Mouse (Mus musculus): ENCODE data around the gene Hcar2.

Hcar2 gene

DNA sequence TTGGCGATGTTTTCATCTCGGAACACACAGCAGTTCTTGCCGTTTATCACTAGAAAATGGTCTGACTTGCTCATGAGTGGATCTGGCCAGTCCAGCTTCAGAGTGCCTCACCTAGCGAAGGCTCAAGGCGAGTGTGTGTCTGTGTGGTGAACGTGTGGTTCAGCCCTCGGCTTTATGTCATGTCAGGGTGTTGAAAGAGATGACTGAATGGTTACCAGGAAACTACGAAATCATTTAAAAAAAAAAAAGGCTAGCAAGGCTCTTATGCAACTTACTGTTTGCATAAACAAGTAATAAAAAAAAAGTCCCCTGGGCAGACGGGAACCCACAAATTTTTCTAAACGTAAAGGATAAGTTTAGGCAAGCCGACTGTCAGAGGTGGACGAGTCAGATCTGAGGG is at the start of gene Hcar2:
TSS of gene Hcar2 (minus strand) at position 135 of the 400 bp plus-strand sequence.
- DNase-seq (ENCODE audit: low read depth, low spot score) = no peak

DNA sequence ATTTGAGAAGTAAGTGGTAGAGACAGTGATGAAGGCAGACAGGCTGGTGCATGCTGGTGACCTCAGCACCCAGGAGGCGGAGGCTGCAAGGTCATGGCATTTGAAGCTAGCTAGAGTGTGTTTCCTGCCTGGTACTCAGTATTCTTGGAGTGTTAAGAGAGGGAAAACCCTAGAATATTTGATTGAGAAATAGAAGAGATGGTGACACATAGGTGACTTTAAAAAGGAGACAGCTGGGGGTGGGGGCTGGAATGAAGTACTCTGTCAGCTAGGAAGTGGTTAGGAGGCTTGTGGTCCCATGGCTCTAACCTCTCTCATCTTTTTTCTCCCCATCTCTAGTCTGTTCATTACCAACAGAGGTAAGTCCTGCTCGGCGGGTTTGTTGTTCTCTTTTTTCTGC is 49.6 kb upstream of the Hcar2 start:
- DNase-seq (ENCODE audit: low read depth, low spot score) = no peak

DNA sequence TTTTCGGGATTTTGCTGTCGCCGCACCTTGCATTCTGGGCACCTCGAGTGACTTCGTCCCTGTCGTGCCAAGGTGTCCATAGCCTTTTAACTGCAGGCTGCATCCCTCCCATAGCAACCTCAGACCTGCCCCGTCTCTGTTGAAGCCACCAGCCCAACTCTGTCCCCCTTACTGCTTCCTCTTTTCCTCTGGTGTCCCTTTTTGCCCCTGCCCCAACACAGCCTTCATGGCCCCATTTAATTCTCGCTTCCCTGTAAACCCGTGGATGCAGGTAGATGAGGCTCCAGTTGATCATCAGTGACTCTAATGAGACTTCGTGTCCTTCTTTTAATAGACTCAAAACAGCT is 42.3 kb upstream of the Hcar2 start:
- DNase-seq (ENCODE audit: low read depth, low spot score) = no peak

DNA sequence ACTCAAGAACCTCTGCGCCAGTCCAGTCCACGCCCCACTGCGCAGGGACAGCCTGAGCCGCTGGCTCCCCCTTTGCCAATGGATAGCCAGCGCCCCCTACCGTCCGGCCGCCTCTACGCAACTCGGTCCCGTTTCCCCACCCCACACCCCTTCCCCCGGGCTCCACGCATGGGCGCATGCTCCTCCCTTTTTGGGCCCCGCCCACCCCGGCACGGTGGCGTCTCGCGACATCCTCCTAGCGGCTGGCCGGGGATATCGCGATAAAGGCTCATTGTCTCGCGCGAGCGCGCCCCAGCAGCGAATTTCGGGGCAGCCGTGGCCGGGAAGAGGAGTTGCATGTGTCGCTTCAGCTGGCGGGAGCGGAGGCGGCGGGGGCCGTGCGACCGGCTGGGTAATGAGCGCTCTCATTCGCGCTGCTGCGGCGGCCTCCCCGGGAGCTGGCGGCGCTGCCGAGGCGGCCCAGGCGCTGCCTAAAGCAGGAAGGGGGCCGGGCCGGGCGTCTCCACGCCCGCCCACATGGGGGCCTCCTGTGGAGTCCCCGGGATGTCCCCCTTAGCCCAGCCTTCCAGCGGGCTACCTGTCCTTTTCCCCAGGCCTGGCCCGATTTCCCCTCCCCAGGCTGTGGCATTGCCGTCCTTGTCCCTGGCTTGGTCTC is 41.8 kb upstream of the Hcar2 start, which contains the start of gene Denr:
TSS of gene Denr (plus strand) at position 200 of the 655 bp plus-strand sequence.
- DNase-seq (ENCODE audit: low read depth, low spot score) = peak; percentile 98

DNA sequence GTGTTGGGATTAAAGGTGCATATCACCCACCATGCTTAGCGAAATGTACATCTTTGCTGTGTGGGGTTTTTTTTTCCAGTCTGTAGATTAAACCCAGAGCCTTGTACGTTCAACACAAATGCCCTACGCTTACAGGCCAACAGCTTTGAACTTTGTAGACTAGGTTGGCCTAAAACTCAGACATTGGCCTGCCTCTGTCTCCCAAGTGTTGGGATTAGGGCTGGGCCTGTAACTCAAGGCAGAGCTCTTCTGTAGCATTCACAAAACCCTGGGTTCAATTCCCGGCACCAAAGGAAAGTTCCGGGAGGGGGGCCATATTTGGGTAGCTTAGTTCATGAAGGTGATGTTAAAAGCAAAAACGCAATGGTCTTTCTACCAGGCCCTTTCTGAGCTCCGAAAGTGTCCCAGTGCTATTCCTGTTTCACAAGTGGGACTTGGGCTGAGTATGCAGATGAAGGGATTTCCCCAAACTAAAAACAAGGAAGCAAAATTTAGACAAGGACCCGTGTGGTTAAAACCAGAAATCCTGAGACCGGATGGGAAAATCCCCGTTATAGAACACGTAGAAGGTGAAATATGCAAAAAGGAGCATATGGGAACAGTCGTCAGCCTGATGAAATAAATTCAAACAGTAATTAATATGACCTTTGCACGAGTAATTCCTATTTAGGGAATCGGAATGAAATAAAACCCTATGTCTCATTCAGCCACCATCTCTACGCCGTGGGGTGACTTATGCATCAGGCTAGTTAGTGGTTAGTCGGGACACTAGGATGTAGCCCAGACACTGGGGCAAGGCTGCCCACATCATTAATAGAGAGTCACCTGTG is 41.1 kb upstream of the Hcar2 start:
- DNase-seq (ENCODE audit: low read depth, low spot score) = no peak

DNA sequence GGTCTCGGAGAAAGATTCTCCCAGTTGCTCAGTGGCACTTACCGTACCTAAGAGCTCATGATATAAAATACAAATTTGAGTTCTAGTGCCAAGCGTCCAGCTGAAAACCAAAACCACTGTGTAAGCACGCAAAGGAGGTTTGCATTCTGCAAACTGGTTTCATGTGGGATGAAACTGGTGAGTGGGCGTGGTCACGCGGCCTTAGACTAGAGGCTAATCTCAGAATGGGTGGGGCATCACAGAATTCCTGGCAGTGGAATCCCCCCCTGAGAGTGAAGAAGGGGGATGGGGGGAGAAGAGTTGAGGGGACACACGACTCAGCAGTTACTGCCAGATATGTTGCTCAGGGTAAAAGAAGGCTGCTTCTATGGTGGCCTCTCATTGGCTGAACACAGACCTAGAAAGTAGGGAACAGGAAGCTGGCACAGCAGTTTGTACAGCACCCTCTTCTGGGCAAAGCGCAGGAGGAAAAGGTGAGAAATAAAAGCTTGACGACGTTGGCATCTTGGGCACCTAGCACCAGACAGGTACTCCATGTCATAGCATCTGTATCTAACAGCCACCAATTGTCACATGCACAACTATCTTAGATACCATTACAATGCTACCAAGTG is 38.9 kb upstream of the Hcar2 start:
- no peak for DNase-seq (ENCODE audit: low read depth, low spot score)

DNA sequence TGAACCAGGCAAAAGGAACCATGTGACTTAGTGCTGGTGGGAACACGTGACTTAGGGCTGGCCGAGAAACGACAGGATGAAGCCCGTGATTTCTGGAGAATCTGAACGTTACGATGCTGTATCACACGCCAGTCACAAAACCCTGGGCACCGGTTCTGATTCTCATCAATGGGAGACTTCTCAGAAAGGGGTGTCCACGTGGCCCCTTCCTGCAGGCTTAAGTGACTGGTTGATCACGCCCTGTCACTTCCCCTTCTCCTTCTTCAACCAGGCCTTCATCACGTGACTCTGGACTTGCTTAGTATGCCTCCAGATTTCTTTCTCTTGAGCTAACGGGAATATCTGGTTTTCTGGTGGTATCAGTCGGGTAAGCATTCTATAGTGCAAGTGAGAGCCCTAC is 32.1 kb upstream of the Hcar2 start:
- no peak for DNase-seq (ENCODE audit: low read depth, low spot score)

DNA sequence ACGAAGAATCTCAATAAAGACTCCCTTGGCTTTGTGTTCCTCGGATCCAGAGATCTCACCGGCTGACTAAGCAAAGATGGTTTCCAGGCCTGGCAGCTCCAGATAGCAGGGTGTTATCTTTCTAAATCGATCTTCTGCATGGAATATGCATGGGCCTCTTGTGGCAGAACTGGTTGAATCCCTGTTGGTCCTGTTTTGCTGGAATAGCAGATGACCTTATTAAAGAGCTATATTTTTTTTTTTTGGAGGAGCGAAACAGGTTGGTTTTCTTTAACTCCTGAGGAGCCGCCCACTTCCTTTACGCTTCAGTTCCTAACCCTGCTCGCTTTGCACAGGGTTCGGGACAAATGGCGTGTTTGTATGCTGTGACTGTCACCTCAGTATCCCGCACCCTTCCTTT is 31.1 kb upstream of the Hcar2 start:
- no peak for DNase-seq (ENCODE audit: low read depth, low spot score)

DNA sequence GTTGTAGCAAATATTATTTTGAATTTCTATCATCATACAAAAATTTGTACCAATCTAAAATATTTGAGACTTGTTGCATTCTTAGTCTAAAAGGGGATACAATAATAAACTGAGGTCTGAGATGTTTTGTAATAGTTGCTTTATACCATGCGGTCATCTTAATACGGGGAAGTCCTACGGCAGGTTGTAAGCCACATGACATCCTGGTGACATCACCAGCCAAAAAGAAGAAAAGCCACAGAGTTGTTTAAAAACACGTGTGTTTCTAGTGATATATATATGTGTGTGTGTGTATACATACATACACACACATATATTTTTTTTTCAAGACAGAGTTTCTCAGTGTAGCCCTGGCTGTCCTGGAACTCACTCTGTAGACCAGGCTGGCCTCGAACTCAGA is 28.2 kb upstream of the Hcar2 start:
- DNase-seq (ENCODE audit: low read depth, low spot score) = no peak

DNA sequence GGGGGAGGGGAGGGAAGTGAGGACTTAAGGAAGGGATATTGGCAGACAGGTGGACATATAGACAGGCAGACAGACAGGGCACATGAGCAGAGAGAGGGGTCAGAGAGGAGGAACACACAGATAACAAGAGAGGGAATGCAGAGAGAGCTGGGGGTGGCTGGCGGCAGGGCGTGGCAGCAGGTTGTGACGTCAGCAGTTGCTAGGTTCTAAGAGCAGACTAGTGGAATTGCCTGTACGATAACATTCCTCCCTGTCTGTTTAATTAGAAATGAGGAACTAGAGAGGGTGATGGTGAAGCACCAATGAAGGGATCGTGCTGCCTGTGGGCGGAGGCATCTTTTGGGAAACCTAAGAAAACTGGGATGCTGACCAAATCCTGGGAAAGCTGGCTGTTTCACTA is 26.4 kb upstream of the Hcar2 start:
- DNase-seq (ENCODE audit: low read depth, low spot score) = no peak

DNA sequence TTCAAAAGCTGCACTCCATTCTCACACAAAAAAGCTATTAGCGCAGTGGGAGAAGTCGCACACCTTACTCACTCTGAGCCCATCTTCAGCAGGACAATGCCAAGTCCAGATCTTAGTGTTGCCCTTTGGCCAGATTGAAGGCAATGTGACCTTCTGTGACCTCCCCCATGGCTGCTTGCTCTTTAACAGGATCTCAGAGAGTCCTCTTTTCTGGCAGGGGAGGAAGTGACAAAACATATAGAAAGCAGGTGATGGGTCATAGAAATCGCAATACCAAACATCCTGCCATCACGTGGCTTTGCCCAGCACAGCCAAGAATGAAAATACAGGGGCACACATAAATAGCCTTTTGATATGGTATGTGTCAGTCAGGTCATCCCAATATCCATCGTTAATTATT is 25.7 kb upstream of the Hcar2 start:
- no peak for DNase-seq (ENCODE audit: low read depth, low spot score)

DNA sequence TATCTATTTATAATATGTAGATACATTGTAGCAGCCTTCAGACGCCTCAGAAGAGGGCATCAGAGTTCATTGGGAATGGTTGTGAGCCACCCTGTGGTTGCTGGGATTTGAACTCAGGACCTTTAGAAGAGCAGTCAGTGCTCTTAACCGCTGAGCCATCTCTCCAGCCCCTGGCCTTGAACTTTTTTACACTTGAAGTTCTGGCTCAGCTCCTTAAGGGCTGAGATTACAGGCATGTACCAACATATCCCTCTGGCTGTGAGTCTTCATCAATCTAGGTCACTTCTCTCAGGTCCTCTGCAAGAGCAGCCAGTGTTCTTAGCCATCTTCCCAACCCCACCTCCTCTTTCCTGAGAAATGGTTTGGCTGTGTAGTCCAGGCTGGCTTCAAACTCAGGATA is 25.0 kb upstream of the Hcar2 start:
- DNase-seq (ENCODE audit: low read depth, low spot score) = no peak

DNA sequence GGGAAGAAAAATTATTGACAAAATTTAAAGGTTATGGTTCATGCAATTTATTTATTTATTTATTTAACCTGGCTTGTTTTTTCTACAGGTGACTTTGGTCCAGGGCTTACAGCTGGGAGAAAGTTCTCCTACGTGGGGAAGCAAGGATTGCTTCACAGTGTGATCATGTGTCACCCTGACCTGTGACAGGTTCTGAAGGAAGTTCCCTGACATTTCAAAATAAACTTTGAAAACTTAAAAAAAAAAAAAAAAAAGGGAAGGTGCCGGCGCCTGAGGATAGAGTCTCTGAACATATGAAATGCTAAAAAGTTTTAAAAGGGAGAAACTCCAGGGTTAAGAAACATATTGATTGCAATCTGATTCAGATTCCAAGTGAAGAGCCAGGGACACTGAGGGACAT is 21.1 kb upstream of the Hcar2 start:
- no peak for DNase-seq (ENCODE audit: low read depth, low spot score)

DNA sequence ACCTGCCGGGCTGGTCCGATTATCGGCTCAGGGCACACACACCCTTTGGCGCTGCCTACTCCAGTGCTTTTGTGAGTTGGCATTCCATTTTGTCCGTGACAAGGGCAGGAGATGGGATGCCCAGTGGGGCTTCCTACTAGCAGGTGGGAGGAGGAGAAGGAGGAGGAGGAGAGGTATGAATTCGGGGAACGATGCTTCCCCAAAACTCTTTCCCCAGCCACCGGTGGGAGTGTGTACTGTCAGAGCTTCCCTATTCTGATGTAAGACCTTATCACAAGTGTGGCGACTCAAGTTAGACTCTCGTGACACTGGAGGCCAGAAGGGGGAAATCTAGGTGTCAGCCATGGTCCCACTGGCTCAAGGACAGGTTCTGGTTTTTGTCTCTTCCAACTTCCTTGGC is 19.0 kb upstream of the Hcar2 start:
- DNase-seq (ENCODE audit: low read depth, low spot score) = no peak

DNA sequence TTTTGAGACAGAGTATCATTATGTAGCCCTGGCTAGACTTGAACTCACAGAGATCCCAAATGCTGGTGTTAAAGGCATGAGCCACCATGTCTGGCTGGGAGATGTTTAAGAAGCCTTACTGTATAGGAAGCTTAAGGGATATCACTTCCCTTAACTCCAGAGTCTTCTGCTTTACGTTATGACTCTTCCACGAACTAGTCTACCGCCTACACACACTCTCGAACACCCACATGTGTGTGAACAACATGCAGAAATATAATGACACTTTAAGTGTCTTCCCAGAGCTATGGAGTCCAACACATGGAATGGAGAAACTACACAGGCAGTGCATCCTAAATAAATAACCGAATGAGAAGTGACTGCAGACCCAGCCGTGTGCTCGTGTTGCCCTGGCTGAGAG is 18.6 kb upstream of the Hcar2 start:
- no peak for DNase-seq (ENCODE audit: low read depth, low spot score)

DNA sequence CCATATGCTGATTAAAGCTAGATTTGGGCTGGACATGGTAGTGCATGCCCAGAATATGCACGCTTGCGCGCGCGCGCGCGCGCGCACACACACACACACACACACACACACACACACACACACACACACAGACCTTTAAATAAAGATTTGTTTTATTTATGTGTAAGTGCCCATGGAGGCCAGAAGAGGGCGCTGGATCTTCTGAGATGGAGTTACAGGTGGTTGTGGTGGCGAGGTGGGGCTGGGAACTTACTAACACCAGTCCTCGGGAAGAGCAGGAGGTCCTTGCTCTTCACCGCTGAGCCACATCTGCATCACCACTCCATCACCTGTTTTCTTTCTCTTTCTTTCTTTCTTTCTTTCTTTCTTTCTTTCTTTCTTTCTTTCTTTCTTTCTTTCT is 15.5 kb upstream of the Hcar2 start:
- no peak for DNase-seq (ENCODE audit: low read depth, low spot score)

DNA sequence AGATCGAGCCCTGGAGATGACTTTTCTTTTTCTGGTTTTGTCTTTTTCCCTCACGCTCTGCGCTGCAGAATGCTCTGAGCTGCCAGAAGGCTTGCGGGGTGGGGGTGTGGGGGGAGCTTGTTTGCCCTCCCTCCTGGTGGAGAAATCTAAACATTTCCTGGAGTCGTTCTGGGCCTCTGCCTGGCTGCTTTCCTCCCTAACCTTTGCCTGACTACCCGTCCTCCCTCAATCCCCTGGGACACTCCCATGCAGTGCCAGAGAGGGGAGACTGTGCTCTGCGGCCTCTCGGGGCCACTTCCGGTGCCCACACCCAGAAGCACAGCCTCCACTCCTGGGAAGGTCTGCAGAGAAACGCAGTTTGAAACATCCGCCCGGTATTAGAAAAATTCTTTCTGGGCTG is 14.6 kb upstream of the Hcar2 start, which contains the start of gene Hcar1:
TSS of gene Hcar1 (minus strand) at position 93 of the 400 bp plus-strand sequence.
- DNase-seq (ENCODE audit: low read depth, low spot score) = no peak

DNA sequence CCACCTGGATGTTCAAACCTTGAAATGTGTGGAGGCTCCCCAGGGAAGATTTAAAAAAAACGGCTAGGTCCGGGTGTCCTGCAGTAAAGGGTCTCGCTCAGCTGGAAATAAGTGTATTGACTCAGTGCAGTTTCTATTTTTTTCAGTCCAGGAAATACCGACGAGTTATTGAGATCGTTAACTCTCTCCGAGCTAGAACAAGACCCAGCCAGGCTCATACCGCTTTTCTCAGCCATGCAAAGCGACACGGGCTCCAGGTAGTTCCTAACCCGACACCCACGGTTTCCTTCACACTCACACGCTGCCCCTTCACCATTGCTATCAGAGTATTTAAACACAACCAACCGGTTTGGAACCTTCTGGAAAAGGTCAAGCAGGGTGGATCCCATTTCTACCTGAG is 12.8 kb upstream of the Hcar2 start:
- DNase-seq (ENCODE audit: low read depth, low spot score) = no peak

DNA sequence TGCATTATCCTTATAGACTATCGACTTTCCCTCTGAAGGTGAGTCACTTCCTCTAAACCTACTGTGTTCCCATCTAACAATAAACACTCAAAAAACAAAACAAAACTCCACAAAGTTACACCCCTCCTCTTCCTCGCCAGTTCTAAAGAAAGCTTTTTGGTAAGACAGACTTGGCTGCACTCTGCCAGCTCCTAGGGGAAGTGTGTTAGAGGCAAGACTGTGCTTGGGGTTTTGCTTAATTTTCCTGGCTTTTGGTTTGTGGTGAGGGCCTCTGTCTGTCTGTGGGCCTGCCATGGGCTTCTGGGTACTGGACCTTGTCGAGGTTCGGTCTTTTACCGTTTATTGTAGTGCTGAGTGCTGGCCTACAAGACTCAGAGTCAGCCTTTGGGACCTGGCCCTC is 8.9 kb upstream of the Hcar2 start:
- no peak for DNase-seq (ENCODE audit: low read depth, low spot score)

DNA sequence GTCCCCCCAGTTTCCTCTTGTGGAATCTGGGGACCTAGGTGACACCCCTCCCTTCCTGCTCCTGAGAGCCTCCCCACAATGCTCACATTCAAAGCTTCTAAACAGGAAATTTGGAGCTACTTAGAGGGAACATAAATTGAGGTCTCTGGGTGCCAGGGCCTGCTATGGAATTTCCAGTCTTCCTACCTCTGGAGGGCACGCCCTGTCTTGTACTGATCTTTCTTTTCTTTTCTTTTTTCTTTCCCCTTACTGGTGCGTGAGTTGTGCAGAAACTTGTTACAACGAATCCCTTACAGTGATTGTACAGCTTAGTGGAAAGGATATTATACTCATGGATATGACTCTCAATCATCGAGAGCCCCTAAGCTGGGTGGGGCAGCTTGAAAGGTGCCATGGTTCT is 4.3 kb upstream of the Hcar2 start:
- no peak for DNase-seq (ENCODE audit: low read depth, low spot score)

DNA sequence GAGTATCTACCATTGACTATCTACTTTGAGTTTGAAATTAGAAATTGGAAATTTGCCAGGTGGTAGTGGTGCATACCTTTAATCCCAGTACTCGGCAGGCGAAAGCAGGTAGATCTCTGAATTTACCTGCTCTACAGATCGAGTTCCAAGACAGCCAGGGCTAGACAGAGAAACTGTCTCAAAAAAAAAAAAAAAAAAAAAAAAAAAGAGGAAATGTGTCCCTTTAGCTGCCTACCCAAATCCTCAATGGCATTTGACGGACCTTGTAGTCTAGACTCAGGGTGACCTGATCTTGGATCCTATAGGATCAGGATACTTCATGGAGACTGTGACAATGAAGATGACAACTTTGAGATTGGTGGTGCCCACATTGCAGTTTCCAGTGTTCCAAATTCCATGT is 1.2 kb upstream of the Hcar2 start:
- no peak for DNase-seq (ENCODE audit: low read depth, low spot score)

DNA sequence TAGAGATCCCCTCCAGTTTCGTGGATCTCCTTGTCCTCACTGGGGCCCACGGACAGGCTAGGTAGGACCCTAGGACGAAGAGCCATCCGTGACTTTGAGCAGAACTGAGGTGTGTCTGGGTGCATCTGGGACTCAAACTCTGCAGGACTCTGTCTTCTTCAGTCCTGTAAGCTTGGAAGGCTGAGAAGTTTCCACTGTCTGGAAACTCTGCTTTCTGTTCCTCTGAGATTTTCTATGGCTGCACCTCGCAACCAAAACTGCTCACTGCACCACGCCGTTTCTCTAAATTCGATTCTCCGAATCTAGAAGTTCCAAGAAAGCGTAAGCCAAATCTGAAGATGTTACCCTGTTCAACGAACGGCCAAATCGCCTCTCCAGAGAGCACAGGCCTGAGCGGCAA is 1.4 kb downstream of the Hcar2 start:
- DNase-seq (ENCODE audit: low read depth, low spot score) = no peak

Data from skeletal muscle tissue, adult 2 months (tissue).